Mouse (Mus musculus) myocyte (in vitro differentiated cells): ENCODE results near the gene Acot12.

Experiments used
- E2F4 ChIP-seq: IDR thresholded peaks from one replicate; pipeline ENCODE4 v1.6.1; 2011; ENCODE audit warnings: mild to moderate bottlenecking, control low read depth, moderate library complexity; ENCODE audit not compliant: insufficient read depth
- MYOG ChIP-seq, 3 experiments: IDR thresholded peaks; one replicate each; pipeline ENCODE4 v1.6.1; 2011; ENCODE audit warnings: control low read depth in 2 of 3, low read depth in 2 of 3, mild to moderate bottlenecking in 2 of 3; ENCODE audit not compliant: insufficient read length in 2 of 3, control insufficient read depth in 1 of 3, insufficient read depth in 1 of 3
- POLR2A ChIP-seq: IDR thresholded peaks from one replicate; pipeline ENCODE4 v1.6.1; 2011; ENCODE audit warnings: low read depth, mild to moderate bottlenecking, control low read depth, moderate library complexity; ENCODE audit not compliant: insufficient read length
- SRF ChIP-seq: IDR thresholded peaks from one replicate; pipeline ENCODE4 v1.6.1; 2011; ENCODE audit warnings: low read depth; ENCODE audit not compliant: control insufficient read depth, insufficient read length
- TCF12 ChIP-seq: IDR thresholded peaks from one replicate; pipeline ENCODE4 v1.6.1; 2011; ENCODE audit warnings: mild to moderate bottlenecking, control low read depth; ENCODE audit not compliant: poor library complexity, insufficient read depth, severe bottlenecking
- USF1 ChIP-seq: IDR thresholded peaks from one replicate; pipeline ENCODE4 v1.6.1; 2011; ENCODE audit warnings: low read depth, mild to moderate bottlenecking, control low read depth, moderate library complexity

GRCm38 (mm10) chr13:91794926-91795436 lies 53.7 kb downstream of the Acot12 start:
- no peak for TF ChIP-seq POLR2A
- no peak for TF ChIP-seq TCF12
- TF ChIP-seq MYOG (IDR thresholded peaks at IDR 0.05; ENCODE audit: control insufficient read depth in 1 of 3, insufficient read depth in 1 of 3, insufficient read length in 2 of 3, low read depth in 2 of 3), result no peak
- TF ChIP-seq USF1, result no peak
- no peak for TF ChIP-seq E2F4
- no peak for TF ChIP-seq SRF
